Mouse (Mus musculus): Measurements from ENCODE around the gene Zmym5. TPM values are rescaled to one million over a fixed set of nuclear protein-coding genes. Genes with fewer than 3 reads are reported as not detected.

Gene Zmym5
- total and polyA plus RNA-seq, 3 experiments = 6.0 to 13.8 (median 12.1) TPM

DNA sequence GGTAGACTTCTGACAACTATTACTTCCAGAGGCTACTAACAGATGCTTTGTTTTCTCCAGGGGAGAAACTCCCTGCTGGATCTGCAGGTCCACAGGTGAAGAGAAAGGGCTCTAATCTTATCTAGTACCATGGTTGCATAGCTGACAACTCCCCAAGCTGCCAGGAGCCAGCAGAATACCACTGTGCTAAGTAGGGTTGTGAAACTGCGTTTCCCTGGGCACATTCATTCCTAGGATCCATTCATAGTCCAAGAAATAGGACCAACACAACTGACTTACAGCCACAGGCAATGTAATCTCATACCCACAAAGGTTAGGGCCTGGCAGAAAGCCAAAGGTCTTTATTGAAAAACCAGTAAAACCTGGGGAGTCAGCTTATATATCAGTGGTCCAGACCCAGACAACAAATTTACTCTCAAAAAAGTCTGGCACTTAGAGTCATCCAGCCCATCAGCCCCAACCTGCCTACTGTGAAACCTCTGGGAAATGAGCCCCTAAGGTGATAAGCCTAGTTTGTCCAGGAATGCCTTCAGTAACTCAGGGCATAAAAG lies 21.1 kb upstream of the Zmym5 start:
- Histone ChIP-seq H3K27me3 (replicated peaks) (no peaks in the 10 kb centered on the region), H3K4me1 (ENCODE audit: control insufficient read depth in 1 of 2, insufficient read depth in 2 of 2) (peaks cover 5 to 23% of the 10 kb centered on the region in 2 experiments), H3K79me2 (replicated peaks; ENCODE audit: control insufficient read depth, extremely low read depth, insufficient read depth, poor library complexity, severe bottlenecking) (no peaks in the 10 kb centered on the region), H3K9me3 (replicated peaks; ENCODE audit: low read length) (peaks cover 5% of the 10 kb centered on the region), H3K4me3 (replicated peaks in 1 of 3; ENCODE audit: low read depth in 2 of 3, low read length in 2 of 3, poor library complexity in 1 of 3) (no peak overlapping the region), H3K27ac (ENCODE audit: insufficient read depth, low read depth) (no peak overlapping the region), H3K36me3 (replicated peaks in 1 of 2; ENCODE audit: control insufficient read depth in 1 of 2, insufficient read depth in 1 of 2, low read length in 1 of 2) (no peaks in the 10 kb centered on the region), H3K4me2 (ENCODE audit: insufficient read depth, low read depth, poor library complexity, severe bottlenecking) (no peak overlapping the region), H3K9ac (ENCODE audit: insufficient read depth, low read depth) (no peak overlapping the region)
- DNase-seq (ENCODE audit: extremely low read depth) = no peak
- in situ Hi-C loops (cut with MboI; ENCODE audit: low pct_ligation_motif_present, low pct_unique_long_range_greater_than_20kb, low sequenced_read_pairs) (loop anchor here (5.0 kb wide), 1 partner anchor 45 kb away; no protein-coding TSS in a partner anchor), dilution Hi-C loops (cut with MboI; ENCODE audit: extremely low pct_ligation_motif_present, extremely low pct_unique_long_range_greater_than_20kb, low sequenced_read_pairs) (no loop called here)
- TF ChIP-seq CTCF (conservative IDR thresholded peaks at IDR 0.05 in 1 of 2, IDR thresholded peaks at IDR 0.05 in 1 of 2; ENCODE audit: low read depth in 2 of 2, low read length in 2 of 2) (no peak), MAFK (IDR thresholded peaks at IDR 0.05; ENCODE audit: insufficient replicate concordance, low read length) (no peak), HCFC1 (IDR thresholded peaks at IDR 0.05; ENCODE audit: low read depth, low read length) (no peak), MAZ (IDR thresholded peaks at IDR 0.05; ENCODE audit: low read depth, low read length) (no peak), ZMIZ1 (IDR thresholded peaks at IDR 0.05; ENCODE audit: low read depth, low read length) (no peak), JUN (IDR thresholded peaks at IDR 0.05; ENCODE audit: insufficient read depth, low read depth, low read length) (no peak), ETS1 (conservative IDR thresholded peaks at IDR 0.05; ENCODE audit: low read depth, low read length) (no peak), TBP (conservative IDR thresholded peaks at IDR 0.05; ENCODE audit: low read depth, low read length) (no peak), RCOR1 (conservative IDR thresholded peaks at IDR 0.05; ENCODE audit: low read depth, low read length) (no peak), USF1 (IDR thresholded peaks at IDR 0.05; ENCODE audit: low read depth, low read length) (no peak), E2F4 (IDR thresholded peaks at IDR 0.05; ENCODE audit: insufficient replicate concordance, low read depth, low read length) (no peak), JUND (conservative IDR thresholded peaks at IDR 0.05; ENCODE audit: low read depth, low read length) (no peak), USF2 (conservative IDR thresholded peaks at IDR 0.05; ENCODE audit: low read depth, low read length) (no peak), RAD21 (IDR thresholded peaks at IDR 0.05; ENCODE audit: low read depth, low read length) (no peak), PAX5 (IDR thresholded peaks at IDR 0.05; ENCODE audit: low read length) (no peak)

DNA sequence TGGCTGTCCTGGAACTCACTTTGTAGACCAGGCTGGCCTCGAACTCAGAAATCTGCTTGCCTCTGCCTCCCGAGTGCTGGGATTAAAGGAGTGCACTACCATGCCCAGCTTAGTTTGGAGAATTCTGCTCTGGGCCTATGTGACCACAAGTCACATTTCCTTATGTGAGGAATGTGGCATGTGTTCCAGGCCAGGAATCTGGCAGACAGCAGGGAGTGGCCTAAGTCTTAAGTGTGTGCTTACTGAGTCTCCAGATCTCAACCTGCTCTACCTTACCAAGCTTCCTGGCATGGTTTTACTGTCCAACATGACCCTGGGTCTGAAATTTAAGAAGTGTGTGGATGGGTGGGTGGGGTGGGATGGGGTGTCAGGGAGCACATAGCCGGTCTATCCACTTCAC lies 20.6 kb upstream of the Zmym5 start:
- H3K27ac ChIP-seq (ENCODE audit: insufficient read depth, low read depth) = no peak overlapping the region
- no peak for TF ChIP-seq GABPA (IDR thresholded peaks at IDR 0.05; ENCODE audit: insufficient replicate concordance, low read depth, low read length)
- in situ Hi-C loops (cut with MboI; ENCODE audit: low pct_ligation_motif_present, low pct_unique_long_range_greater_than_20kb, low sequenced_read_pairs) = loop anchor here (5.0 kb wide), 1 partner anchor 45 kb away; no protein-coding TSS in a partner anchor

More for the DNA sequence above, 20.6 kb upstream of the Zmym5 start:
- Histone ChIP-seq H3K27me3 (replicated peaks) (no peaks in the 10 kb centered on the region), H3K4me3 (replicated peaks in 1 of 3; ENCODE audit: low read depth in 2 of 3, low read length in 2 of 3, poor library complexity in 1 of 3) (no peak overlapping the region), H3K9me3 (replicated peaks; ENCODE audit: low read length) (peaks cover 5% of the 10 kb centered on the region), H3K36me3 (replicated peaks in 1 of 2; ENCODE audit: control insufficient read depth in 1 of 2, insufficient read depth in 1 of 2, low read length in 1 of 2) (no peaks in the 10 kb centered on the region), H3K9ac (ENCODE audit: insufficient read depth, low read depth) (no peak overlapping the region), H3K79me2 (replicated peaks; ENCODE audit: control insufficient read depth, extremely low read depth, insufficient read depth, poor library complexity, severe bottlenecking) (no peaks in the 10 kb centered on the region), H3K4me1 (ENCODE audit: control insufficient read depth in 1 of 2, insufficient read depth in 2 of 2) (peaks cover 5 to 23% of the 10 kb centered on the region in 2 experiments), H3K4me2 (ENCODE audit: insufficient read depth, low read depth, poor library complexity, severe bottlenecking) (no peak overlapping the region)
- dilution Hi-C loops (cut with MboI; ENCODE audit: extremely low pct_ligation_motif_present, extremely low pct_unique_long_range_greater_than_20kb, low sequenced_read_pairs) = no loop called here
- DNase-seq (ENCODE audit: extremely low read depth) = no peak

Data from CH12.LX (cell line).